Comparison of ENCODE assay signal across 8 mouse cellular contexts in the genomic region with DNA sequence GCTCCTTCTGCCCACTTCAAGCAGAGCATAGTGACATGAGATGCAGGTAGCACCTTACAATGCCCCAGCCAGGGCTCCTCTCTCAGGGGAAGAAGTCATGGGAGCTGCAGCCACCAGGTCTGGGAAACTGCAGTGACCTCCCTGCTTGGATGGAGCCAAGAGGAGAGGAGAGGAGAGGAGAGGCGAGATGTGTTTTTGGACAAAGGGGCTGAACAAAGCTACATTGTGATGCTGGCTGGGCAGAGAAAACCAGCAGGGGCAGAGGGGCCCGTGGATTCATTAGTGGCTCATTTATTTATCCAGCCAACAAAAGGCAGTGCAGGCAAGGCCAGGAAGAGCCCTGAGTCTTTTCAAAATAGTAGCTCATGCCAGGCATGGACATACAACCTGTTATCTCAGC. TPM values are rescaled to one million over a fixed set of nuclear protein-coding genes. Genes with fewer than 3 reads are reported as not detected.
A peak's percentile ranks its signal among the peaks of the same experiment; 100 is the strongest.
DNase-seq lines count a peak whose midpoint lies in the region; ATAC-seq lines count a peak whose summit lies in the region.

No protein-coding gene starts in this region.

- H3K4me1 ChIP-seq in heart, embryonic 15.5 days (replicated peaks) = peaks cover 65% of the 10 kb centered on the region
- H3K4me1 ChIP-seq in forebrain, embryonic 15.5 days = peaks cover 21% of the 10 kb centered on the region
- peaks cover 13% of the 10 kb centered on the region for H3K4me1 ChIP-seq in midbrain, embryonic 14.5 days (ENCODE audit: control insufficient read depth, insufficient read depth, low read length)

- H3K36me3 ChIP-seq in heart, embryonic 15.5 days = no peaks in the 10 kb centered on the region
- H3K36me3 ChIP-seq in forebrain, embryonic 15.5 days = no peaks in the 10 kb centered on the region
- no peaks in the 10 kb centered on the region for H3K36me3 ChIP-seq in midbrain, embryonic 14.5 days (ENCODE audit: control insufficient read depth, insufficient read depth, low read length)

- peak overlapping the region; percentile 5; the same call in 1 of the 2 replicates for H3K9ac ChIP-seq in heart, embryonic 15.5 days
- 0 out of 2 replicates have a peak overlapping the region, but pooled peaks have one; percentile 4 for H3K9ac ChIP-seq in forebrain, embryonic 15.5 days (replicated peaks)
- H3K9ac ChIP-seq in midbrain, embryonic 14.5 days (replicated peaks; ENCODE audit: low read length) = peak overlapping the region; percentile 31; the same call in 1 of the 2 replicates

- H3K4me3 ChIP-seq in heart, embryonic 15.5 days = no peak overlapping the region
- H3K4me3 ChIP-seq in forebrain, embryonic 15.5 days = no peak overlapping the region
- no peak overlapping the region for H3K4me3 ChIP-seq in midbrain, embryonic 14.5 days (replicated peaks; ENCODE audit: low read depth, low read length)

- no peaks in the 10 kb centered on the region for H3K27me3 ChIP-seq in heart, embryonic 15.5 days
- no peaks in the 10 kb centered on the region for H3K27me3 ChIP-seq in forebrain, embryonic 15.5 days
- no peaks in the 10 kb centered on the region for H3K27me3 ChIP-seq in midbrain, embryonic 14.5 days (ENCODE audit: control insufficient read depth, insufficient read depth, low read length)

- WGBS in heart, embryonic 15.5 days = 31% methylated on average over 2 of the region's 2 CpGs
- WGBS in forebrain, embryonic 15.5 days = 0% methylated on average over 2 of the region's 2 CpGs
- WGBS in midbrain, embryonic 14.5 days = 3% methylated on average over 2 of the region's 2 CpGs

- peak overlapping the region; percentile 91 for H3K27ac ChIP-seq in heart, embryonic 15.5 days
- H3K27ac ChIP-seq in forebrain, embryonic 15.5 days (replicated peaks) = peak overlapping the region; percentile 43
- H3K27ac ChIP-seq in midbrain, embryonic 14.5 days (replicated peaks; ENCODE audit: low read depth, low read length) = peak overlapping the region; percentile 17; the same call in 1 of the 2 replicates

- ATAC-seq in heart, embryonic 15.5 days (replicated peaks; ENCODE audit: insufficient number of reproducible peaks, insufficient read depth, low FRiP score, low read depth) = no peak
- ATAC-seq in forebrain, embryonic 15.5 days (replicated peaks) = no peak
- ATAC-seq in midbrain, embryonic 14.5 days (ENCODE audit: low FRiP score, low TSS enrichment) = no peak

- H3K4me2 ChIP-seq in heart, embryonic 15.5 days = no peak overlapping the region
- no peak overlapping the region for H3K4me2 ChIP-seq in forebrain, embryonic 15.5 days (replicated peaks)
- no peak overlapping the region for H3K4me2 ChIP-seq in midbrain, embryonic 14.5 days (ENCODE audit: low read length)

- H3K9me3 ChIP-seq in heart, embryonic 15.5 days (replicated peaks) = no peaks in the 10 kb centered on the region
- no peaks in the 10 kb centered on the region for H3K9me3 ChIP-seq in forebrain, embryonic 15.5 days
- H3K9me3 ChIP-seq in midbrain, embryonic 14.5 days (ENCODE audit: control insufficient read depth, low read length) = no peaks in the 10 kb centered on the region

- no peak for DNase-seq in heart, adult 9 months (ENCODE audit: low spot score in 2 of 2)
- peak; percentile 67 for DNase-seq in R1 (ENCODE audit: low read depth, low spot score)
- DNase-seq in midbrain, embryonic 14.5 days = peak; percentile 45
- no peak for DNase-seq in thymus, postnatal 14 days
- DNase-seq in adrenal gland, postnatal 25 days = no peak
- no peak for DNase-seq in thymus, postnatal 10 days (ENCODE audit: low spot score in 2 of 2)

RNA-seq across cellular contexts. Expression of a gene that starts 50.5 kb away (rescaled TPM):
- polyA plus RNA-seq in heart, embryonic 15.5 days (2015; fragmentation: Nextera tagmentation; extraction: Ambion mirVana) = 3.2 and 4.1 TPM in 2 replicates
- 4.9 and 5.3 TPM in 2 replicates for polyA plus RNA-seq in forebrain, embryonic 15.5 days (2015; fragmentation: Nextera tagmentation; extraction: Ambion mirVana)
- 5.2 and 5.8 TPM in 2 replicates for polyA plus RNA-seq in midbrain, embryonic 14.5 days (2014; fragmentation: Nextera tagmentation; extraction: Ambion mirVana)
- total RNA-seq in adrenal gland, postnatal 25 days (2021) = 11.1 and 15.0 TPM in 2 replicates

Comparison
In these comparisons a context has a peak if more than half of its experiments do, and no peak if none do; other contexts are left out.
1. H3K27ac ChIP-seq: peak in every context shown above with its lines; median percentile 91 in heart, embryonic 15.5 days; 43 in forebrain, embryonic 15.5 days; 17 in midbrain, embryonic 14.5 days.
2. DNase-seq: peak in R1 (single experiment) and midbrain, embryonic 14.5 days (single experiment); none in heart, adult 9 months (0 of 2), thymus, postnatal 14 days (single experiment), adrenal gland, postnatal 25 days (single experiment) and thymus, postnatal 10 days (0 of 2).
3. Peak in every context shown above with its lines, with median percentiles within 50 percentile points of each other: H3K9ac ChIP-seq.